Mouse (Mus musculus): ENCODE measurements around the gene Ccl6. TPM values are rescaled to one million over a fixed set of nuclear protein-coding genes. Genes with fewer than 3 reads are reported as not detected.

Ccl6 gene
- polyA plus RNA-seq, 1 experiment = 10.4 TPM

GRCm38 (mm10) chr11:83578186-83578760, 14.6 kb downstream of the Ccl6 start, which contains the start of gene Ccl9:
Gene Ccl9 (minus strand): TSS chr11:83578636.
- no peak within 1 kb of the TSS for H3K27ac ChIP-seq (ENCODE audit: control insufficient read depth, insufficient read depth, low read length)
- TF ChIP-seq POLR2A (IDR thresholded peaks at IDR 0.05; ENCODE audit: control insufficient read depth, extremely low read depth, insufficient read depth, low read length, poor library complexity) (no peak), CTCF (IDR thresholded peaks at IDR 0.05; ENCODE audit: borderline replicate concordance, control insufficient read depth, extremely low read depth, insufficient read depth, low read length, poor library complexity) (no peak)
- no peak within 1 kb of the TSS for H3K4me3 ChIP-seq (ENCODE audit: control insufficient read depth, insufficient read depth, low read length)
- no peaks in the 10 kb centered on the region for H3K36me3 ChIP-seq (ENCODE audit: control insufficient read depth, insufficient read depth, low read length)
- no peaks in the 10 kb centered on the region for H3K27me3 ChIP-seq (ENCODE audit: control insufficient read depth, insufficient read depth, low read length)
- 58% methylated on average over 2 of the region's 2 CpGs for WGBS
- no peak for DNase-seq
- H3K4me1 ChIP-seq (replicated peaks; ENCODE audit: control insufficient read depth, insufficient read depth, low read length) = no peaks in the 10 kb centered on the region

GRCm38 (mm10) chr11:83576927-83577555, 15.8 kb downstream of the Ccl6 start:
- Histone ChIP-seq H3K4me1 (replicated peaks; ENCODE audit: control insufficient read depth, insufficient read depth, low read length) (no peaks in the 10 kb centered on the region), H3K27ac (ENCODE audit: control insufficient read depth, insufficient read depth, low read length) (no peak overlapping the region), H3K36me3 (ENCODE audit: control insufficient read depth, insufficient read depth, low read length) (no peaks in the 10 kb centered on the region), H3K27me3 (ENCODE audit: control insufficient read depth, insufficient read depth, low read length) (no peaks in the 10 kb centered on the region), H3K4me3 (ENCODE audit: control insufficient read depth, insufficient read depth, low read length) (no peak overlapping the region)
- 51% methylated on average over 4 of the region's 4 CpGs for WGBS
- DNase-seq = no peak
- no peak for TF ChIP-seq POLR2A (IDR thresholded peaks at IDR 0.05; ENCODE audit: control insufficient read depth, extremely low read depth, insufficient read depth, low read length, poor library complexity)
- TF ChIP-seq CTCF (IDR thresholded peaks at IDR 0.05; ENCODE audit: borderline replicate concordance, control insufficient read depth, extremely low read depth, insufficient read depth, low read length, poor library complexity) = no peak

DNA sequence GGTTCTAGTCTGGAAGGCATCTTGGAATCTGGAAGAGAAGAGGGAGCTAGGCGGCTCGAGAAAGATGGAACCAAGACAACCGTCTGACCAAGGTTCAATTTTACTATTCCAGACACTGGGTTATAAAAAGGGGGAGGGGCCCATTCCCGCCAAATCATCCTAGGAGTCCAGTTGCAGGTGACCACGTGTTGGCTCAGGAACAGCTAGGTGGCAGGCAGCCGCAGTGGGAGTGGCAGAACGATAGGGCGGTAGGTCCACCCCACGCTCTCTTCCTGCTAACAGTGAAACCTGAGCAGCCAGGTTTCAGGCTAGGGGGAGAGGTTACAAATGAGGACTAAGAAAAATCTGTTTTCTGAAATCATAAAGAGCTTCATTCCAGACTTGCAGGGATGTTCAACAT, 20.1 kb downstream of the Ccl6 start:
- Histone ChIP-seq H3K27ac (ENCODE audit: control insufficient read depth, insufficient read depth, low read length) (no peak overlapping the region), H3K4me1 (replicated peaks; ENCODE audit: control insufficient read depth, insufficient read depth, low read length) (no peaks in the 10 kb centered on the region; the same call in 1 of the 2 replicates), H3K27me3 (ENCODE audit: control insufficient read depth, insufficient read depth, low read length) (no peaks in the 10 kb centered on the region), H3K36me3 (ENCODE audit: control insufficient read depth, insufficient read depth, low read length) (no peaks in the 10 kb centered on the region), H3K4me3 (ENCODE audit: control insufficient read depth, insufficient read depth, low read length) (no peak overlapping the region)
- 70% methylated on average over 9 of the region's 9 CpGs for WGBS
- DNase-seq = no peak
- TF ChIP-seq POLR2A (IDR thresholded peaks at IDR 0.05; ENCODE audit: control insufficient read depth, extremely low read depth, insufficient read depth, low read length, poor library complexity) = no peak
- no peak for TF ChIP-seq CTCF (IDR thresholded peaks at IDR 0.05; ENCODE audit: borderline replicate concordance, control insufficient read depth, extremely low read depth, insufficient read depth, low read length, poor library complexity)

DNA sequence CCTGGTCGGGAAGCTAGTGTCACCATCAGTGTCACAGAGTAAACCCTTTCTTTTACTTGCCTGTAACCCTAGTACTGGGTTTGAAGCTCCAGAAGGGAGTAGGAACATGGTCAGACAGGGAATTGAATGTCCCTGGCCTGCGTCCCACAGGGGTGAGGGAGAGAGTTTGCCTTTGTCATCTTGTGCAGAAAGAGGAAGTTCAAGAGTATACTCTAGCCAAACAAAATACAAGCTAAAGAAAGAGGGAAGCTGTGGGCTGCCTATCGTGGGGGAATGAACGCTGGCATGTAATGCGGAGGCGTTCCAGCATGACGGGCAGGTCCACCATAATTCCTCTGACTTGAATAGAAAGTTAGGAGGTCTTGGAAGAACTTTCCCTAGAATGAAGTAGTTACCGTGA, 20.7 kb downstream of the Ccl6 start:
- no peak for TF ChIP-seq POLR2A (IDR thresholded peaks at IDR 0.05; ENCODE audit: control insufficient read depth, extremely low read depth, insufficient read depth, low read length, poor library complexity)
- no peak for TF ChIP-seq CTCF (IDR thresholded peaks at IDR 0.05; ENCODE audit: borderline replicate concordance, control insufficient read depth, extremely low read depth, insufficient read depth, low read length, poor library complexity)
- Histone ChIP-seq H3K36me3 (ENCODE audit: control insufficient read depth, insufficient read depth, low read length) (no peaks in the 10 kb centered on the region), H3K4me1 (replicated peaks; ENCODE audit: control insufficient read depth, insufficient read depth, low read length) (no peaks in the 10 kb centered on the region; the same call in 1 of the 2 replicates), H3K27ac (ENCODE audit: control insufficient read depth, insufficient read depth, low read length) (no peak overlapping the region), H3K4me3 (ENCODE audit: control insufficient read depth, insufficient read depth, low read length) (no peak overlapping the region), H3K27me3 (ENCODE audit: control insufficient read depth, insufficient read depth, low read length) (no peaks in the 10 kb centered on the region)
- WGBS = 26% methylated on average over 8 of the region's 8 CpGs
- no peak for DNase-seq

DNA sequence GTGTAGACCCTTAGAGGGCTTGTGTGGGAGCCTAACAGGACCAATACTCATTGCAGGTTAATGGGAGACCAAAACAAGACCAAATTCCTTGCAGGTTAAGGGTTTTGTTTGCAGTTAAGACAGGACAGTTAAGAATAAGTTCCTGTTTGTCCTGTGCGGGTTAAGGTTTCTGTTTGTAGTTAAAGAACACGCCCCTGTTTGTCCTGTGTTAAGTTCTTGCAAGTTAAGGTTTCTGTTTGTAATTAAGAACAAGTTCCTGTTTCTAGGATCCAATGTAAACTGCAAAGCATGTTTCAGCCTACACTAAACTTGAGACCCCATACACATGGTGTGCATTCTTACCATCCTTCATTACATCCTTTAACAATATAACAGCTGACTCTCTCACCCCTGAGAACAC, 22.7 kb downstream of the Ccl6 start:
- H3K4me3 ChIP-seq (ENCODE audit: control insufficient read depth, insufficient read depth, low read length) = no peak overlapping the region
- no peaks in the 10 kb centered on the region for H3K36me3 ChIP-seq (ENCODE audit: control insufficient read depth, insufficient read depth, low read length)
- no peaks in the 10 kb centered on the region for H3K27me3 ChIP-seq (ENCODE audit: control insufficient read depth, insufficient read depth, low read length)
- TF ChIP-seq POLR2A (IDR thresholded peaks at IDR 0.05; ENCODE audit: control insufficient read depth, extremely low read depth, insufficient read depth, low read length, poor library complexity) = no peak
- TF ChIP-seq CTCF (IDR thresholded peaks at IDR 0.05; ENCODE audit: borderline replicate concordance, control insufficient read depth, extremely low read depth, insufficient read depth, low read length, poor library complexity) = no peak
- no peak overlapping the region for H3K27ac ChIP-seq (ENCODE audit: control insufficient read depth, insufficient read depth, low read length)
- 52% methylated on average over 2 of the region's 2 CpGs for WGBS
- no peak for DNase-seq
- H3K4me1 ChIP-seq (replicated peaks; ENCODE audit: control insufficient read depth, insufficient read depth, low read length) = no peaks in the 10 kb centered on the region; the same call in 1 of the 2 replicates

GRCm38 (mm10) chr11:83569249-83569648, 23.6 kb downstream of the Ccl6 start:
- Histone ChIP-seq H3K36me3 (ENCODE audit: control insufficient read depth, insufficient read depth, low read length) (no peaks in the 10 kb centered on the region), H3K4me1 (replicated peaks; ENCODE audit: control insufficient read depth, insufficient read depth, low read length) (no peaks in the 10 kb centered on the region; the same call in 1 of the 2 replicates), H3K4me3 (ENCODE audit: control insufficient read depth, insufficient read depth, low read length) (no peak overlapping the region), H3K27ac (ENCODE audit: control insufficient read depth, insufficient read depth, low read length) (no peak overlapping the region), H3K27me3 (ENCODE audit: control insufficient read depth, insufficient read depth, low read length) (no peaks in the 10 kb centered on the region)
- DNase-seq = no peak
- WGBS = 26% methylated on average over 7 of the region's 7 CpGs
- TF ChIP-seq CTCF (IDR thresholded peaks at IDR 0.05; ENCODE audit: borderline replicate concordance, control insufficient read depth, extremely low read depth, insufficient read depth, low read length, poor library complexity) (no peak), POLR2A (IDR thresholded peaks at IDR 0.05; ENCODE audit: control insufficient read depth, extremely low read depth, insufficient read depth, low read length, poor library complexity) (no peak)
